Mouse (Mus musculus) neural tube, embryonic 10.5 days (tissue): ENCODE results near the gene Srsf1.
A peak's percentile ranks its signal among the peaks of the same experiment; 100 is the strongest.

Source experiments
- DNase-seq: peaks from one replicate; pipeline ENCODE4 v3.0.0-alpha.2; 2017; ENCODE audit warnings: low spot score; ENCODE audit errors: extremely low spot score

Srsf1 gene

GRCm38 (mm10) chr11:88046944-88047794 is at the start of gene Srsf1:
Srsf1 (plus strand) TSS chr11:88047373.
- peak; percentile 99 for DNase-seq

GRCm38 (mm10) chr11:87999751-88000150 is 47.4 kb upstream of the Srsf1 start:
- DNase-seq: no peak

GRCm38 (mm10) chr11:88002738-88003137 is 44.4 kb upstream of the Srsf1 start:
- DNase-seq: no peak

GRCm38 (mm10) chr11:88004123-88004522 is 43.0 kb upstream of the Srsf1 start:
- DNase-seq: no peak

- no peak for DNase-seq
Observed at GRCm38 (mm10) chr11:88008641-88009040, 38.5 kb upstream of the Srsf1 start.

GRCm38 (mm10) chr11:88009542-88010190 is 37.5 kb upstream of the Srsf1 start:
- DNase-seq: no peak

GRCm38 (mm10) chr11:88011208-88011913 is 35.8 kb upstream of the Srsf1 start:
- DNase-seq: no peak

- no peak for DNase-seq
Observed at GRCm38 (mm10) chr11:88011914-88012419, 35.2 kb upstream of the Srsf1 start.

- DNase-seq: no peak
Observed at GRCm38 (mm10) chr11:88012621-88013244, 34.4 kb upstream of the Srsf1 start.

GRCm38 (mm10) chr11:88013632-88014031 is 33.5 kb upstream of the Srsf1 start:
- DNase-seq: no peak

GRCm38 (mm10) chr11:88015161-88015560 is 32.0 kb upstream of the Srsf1 start:
- DNase-seq: no peak

GRCm38 (mm10) chr11:88015795-88016194 is 31.4 kb upstream of the Srsf1 start:
- DNase-seq: no peak

- no peak for DNase-seq
Observed at GRCm38 (mm10) chr11:88023933-88024332, 23.2 kb upstream of the Srsf1 start.

- no peak for DNase-seq
Observed at GRCm38 (mm10) chr11:88027391-88028035, 19.7 kb upstream of the Srsf1 start.

GRCm38 (mm10) chr11:88028193-88028684 is 18.9 kb upstream of the Srsf1 start:
- no peak for DNase-seq

GRCm38 (mm10) chr11:88030219-88030618 is 17.0 kb upstream of the Srsf1 start:
- no peak for DNase-seq

- no peak for DNase-seq
Observed at GRCm38 (mm10) chr11:88030836-88031235, 16.3 kb upstream of the Srsf1 start.

GRCm38 (mm10) chr11:88031753-88032152 is 15.4 kb upstream of the Srsf1 start:
- DNase-seq: no peak

GRCm38 (mm10) chr11:88035970-88036369 is 11.2 kb upstream of the Srsf1 start:
- no peak for DNase-seq

- DNase-seq: no peak
Observed at GRCm38 (mm10) chr11:88036761-88037251, 10.4 kb upstream of the Srsf1 start.

- no peak for DNase-seq
Observed at GRCm38 (mm10) chr11:88037386-88037785, 9.8 kb upstream of the Srsf1 start.
